Mouse (Mus musculus): ENCODE results near the gene Gm11060. TPM values are rescaled to one million over a fixed set of nuclear protein-coding genes. Genes with fewer than 3 reads are reported as not detected.

Gene Gm11060
- polyA plus RNA-seq, 1 experiment from 2014 or later: not detected

DNA sequence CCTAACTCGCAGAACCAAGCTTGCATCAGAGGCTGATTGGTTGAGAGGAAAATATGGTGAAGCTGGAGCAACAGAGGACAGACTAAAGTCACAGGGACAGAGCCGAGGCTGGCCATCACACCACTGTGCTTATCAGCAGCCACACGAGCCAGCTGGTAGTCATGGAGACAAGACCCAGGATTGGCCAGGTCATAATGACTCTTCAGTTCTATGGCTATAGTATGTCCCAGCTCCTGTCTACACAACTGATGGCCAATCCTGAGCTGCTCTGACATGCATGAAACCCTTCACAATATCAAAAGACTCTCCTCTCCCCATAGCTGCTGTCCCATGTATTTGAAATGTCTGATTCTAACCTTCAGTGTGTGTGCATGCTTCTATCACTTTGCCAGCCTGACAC, 3.8 kb upstream of the Gm11060 start:
- Histone ChIP-seq H3K4me3 (replicated peaks) (no peak overlapping the region), H3K9ac (no peak overlapping the region), H3K9me3 (no peaks in the 10 kb centered on the region), H3K4me2 (no peak overlapping the region), H3K27ac (no peak overlapping the region), H3K36me3 (replicated peaks) (no peaks in the 10 kb centered on the region), H3K4me1 (peaks cover 23% of the 10 kb centered on the region), H3K27me3 (no peaks in the 10 kb centered on the region)
- 83% methylated on average over 3 of the region's 3 CpGs for WGBS
- ATAC-seq (ENCODE audit: low FRiP score): no peak

DNA sequence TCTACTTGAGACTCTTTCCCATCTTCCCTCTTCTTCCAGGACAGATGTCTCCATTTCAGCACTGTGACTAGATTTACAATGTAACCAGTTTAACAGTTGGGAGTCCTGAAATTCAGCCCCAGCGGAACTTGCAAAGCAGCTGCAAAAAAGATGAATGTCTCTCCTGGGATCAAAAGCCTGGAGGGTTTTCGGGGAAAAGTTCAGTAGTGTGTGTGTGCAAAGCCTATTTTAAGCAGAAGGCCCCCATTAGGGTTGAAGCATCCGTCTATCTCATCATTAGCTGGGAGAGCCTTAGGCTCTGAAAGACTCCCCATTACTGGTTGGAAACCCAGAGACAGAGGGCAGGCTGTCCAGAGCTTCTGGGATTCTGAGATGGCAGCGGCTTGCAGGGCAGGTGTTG, 2.7 kb upstream of the Gm11060 start:
- Histone ChIP-seq H3K4me1 (peaks cover 23% of the 10 kb centered on the region), H3K27ac (no peak overlapping the region), H3K9me3 (no peaks in the 10 kb centered on the region), H3K4me3 (replicated peaks) (no peak overlapping the region), H3K9ac (no peak overlapping the region), H3K4me2 (no peak overlapping the region), H3K27me3 (no peaks in the 10 kb centered on the region), H3K36me3 (replicated peaks) (no peaks in the 10 kb centered on the region)
- WGBS: 76% methylated on average over 4 of the region's 4 CpGs
- no peak for ATAC-seq (ENCODE audit: low FRiP score)

DNA sequence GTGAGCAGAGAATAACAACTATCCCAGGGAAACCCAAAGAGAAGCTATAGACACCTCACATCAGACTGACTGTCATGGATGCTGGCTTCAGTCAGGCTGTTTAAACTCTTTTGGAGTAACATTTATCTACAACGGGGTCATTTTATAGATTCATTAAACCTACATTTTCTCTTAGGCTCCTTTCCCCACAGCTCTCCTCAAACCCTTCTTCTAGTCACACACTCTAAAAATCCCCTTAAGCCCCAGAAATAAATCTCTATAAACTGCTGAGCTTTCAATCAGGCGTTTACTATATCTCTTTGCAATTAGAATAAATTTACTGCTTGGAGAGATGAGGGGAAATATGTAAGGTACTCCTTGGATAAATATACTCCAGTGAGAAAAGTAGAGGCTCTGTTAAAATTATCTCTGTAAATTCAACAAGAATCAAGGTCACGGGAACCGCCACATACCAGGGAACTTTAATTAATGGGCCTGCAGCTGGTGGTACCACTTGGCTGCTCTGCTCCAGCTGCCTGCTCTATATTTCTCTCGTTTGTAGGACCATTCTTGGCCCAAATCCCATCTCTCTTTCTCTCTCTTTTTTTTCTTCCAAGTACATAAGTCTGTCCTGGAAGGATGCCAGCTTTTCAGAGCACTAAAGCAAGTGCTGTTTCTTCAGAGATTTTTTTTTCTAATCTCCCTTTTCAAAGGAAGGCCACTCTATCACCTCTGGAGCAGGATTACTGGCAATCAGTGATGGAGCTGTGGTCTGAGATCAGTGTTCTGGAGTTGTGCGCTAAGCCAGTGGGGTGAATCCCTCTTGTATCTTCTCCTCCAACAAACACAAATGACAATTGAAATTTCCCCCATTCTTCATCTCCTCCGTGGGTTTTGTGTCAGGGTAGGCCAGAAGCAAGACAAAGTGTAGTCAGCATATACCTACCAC, 2.0 kb upstream of the Gm11060 start:
- Histone ChIP-seq H3K9me3 (no peaks in the 10 kb centered on the region), H3K27ac (peak overlapping the region; percentile 50; the same call in 1 of the 2 replicates), H3K4me1 (peaks cover 23% of the 10 kb centered on the region), H3K9ac (no peak overlapping the region), H3K4me3 (replicated peaks) (no peak overlapping the region), H3K27me3 (no peaks in the 10 kb centered on the region), H3K4me2 (no peak overlapping the region), H3K36me3 (replicated peaks) (no peaks in the 10 kb centered on the region)
- ATAC-seq (ENCODE audit: low FRiP score): peak; percentile 77
- 39% methylated on average over 7 of the region's 7 CpGs for WGBS

DNA sequence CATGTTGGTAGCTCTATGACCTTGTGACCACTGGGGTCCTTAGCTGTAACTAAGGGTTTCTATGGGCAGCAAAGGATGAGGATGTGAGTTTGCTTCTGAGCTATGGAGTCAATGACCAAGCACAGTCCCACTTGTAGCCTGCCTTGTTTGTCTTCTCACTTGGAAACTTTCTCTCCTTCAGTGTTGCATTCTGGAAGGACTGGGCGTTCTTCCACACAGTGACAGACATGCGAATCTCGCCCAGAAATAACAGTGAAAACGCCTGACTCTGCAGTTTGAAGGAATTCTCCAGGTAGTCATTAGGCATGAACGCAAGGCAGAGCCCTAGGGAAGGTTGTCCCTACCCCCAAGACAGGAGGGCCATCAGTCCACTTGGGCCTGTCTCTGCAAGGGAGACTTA, 827 bp upstream of the Gm11060 start:
- Histone ChIP-seq H3K9me3 (no peaks in the 10 kb centered on the region), H3K36me3 (replicated peaks) (no peaks in the 10 kb centered on the region), H3K27ac (no peak overlapping the region), H3K4me1 (peaks cover 23% of the 10 kb centered on the region), H3K27me3 (no peaks in the 10 kb centered on the region), H3K9ac (no peak overlapping the region), H3K4me3 (replicated peaks) (no peak overlapping the region), H3K4me2 (no peak overlapping the region)
- 83% methylated on average over 5 of the region's 5 CpGs for WGBS
- no peak for ATAC-seq (ENCODE audit: low FRiP score)

DNA sequence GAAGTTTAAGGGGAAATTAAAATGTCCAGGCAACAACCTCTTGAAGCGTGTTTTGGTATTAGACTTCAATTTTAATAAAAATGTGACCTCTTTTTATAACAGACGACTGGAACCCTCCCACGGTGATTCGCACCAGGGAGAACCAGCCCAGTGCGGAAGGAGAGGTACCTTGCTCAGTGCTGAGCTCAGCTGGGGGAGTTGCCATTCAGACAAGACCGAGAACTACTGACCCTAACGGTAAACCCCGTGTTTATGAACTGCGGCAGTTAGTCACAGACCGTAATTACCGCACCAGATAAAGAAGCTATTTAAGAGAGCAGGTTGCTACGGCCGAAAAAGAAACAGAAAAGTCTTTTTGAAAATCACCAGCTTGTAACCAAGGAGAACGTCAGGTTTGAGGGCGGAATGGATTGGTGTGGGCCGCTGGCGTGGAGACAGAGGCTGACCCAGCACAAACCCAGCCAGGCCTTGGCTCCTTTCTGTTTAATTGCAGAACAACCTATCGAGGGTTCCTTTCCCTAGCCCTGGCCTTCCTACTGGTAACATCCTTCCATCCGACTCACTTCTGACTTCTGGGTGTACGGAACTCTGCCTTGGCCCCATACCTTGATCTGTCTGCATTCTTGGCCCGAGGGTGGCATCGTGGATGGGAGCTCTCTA, 5.6 kb downstream of the Gm11060 start:
- H3K27ac ChIP-seq: no peak overlapping the region
- ATAC-seq (ENCODE audit: low FRiP score): no peak
- H3K4me1 ChIP-seq: peaks cover 6% of the 10 kb centered on the region
- no peak overlapping the region for H3K4me3 ChIP-seq (replicated peaks)
- no peak overlapping the region for H3K9ac ChIP-seq
- no peaks in the 10 kb centered on the region for H3K9me3 ChIP-seq
- no peaks in the 10 kb centered on the region for H3K36me3 ChIP-seq (replicated peaks)
- no peak overlapping the region for H3K4me2 ChIP-seq
- WGBS: 93% methylated on average over 22 of the region's 22 CpGs
- H3K27me3 ChIP-seq: no peaks in the 10 kb centered on the region

DNA sequence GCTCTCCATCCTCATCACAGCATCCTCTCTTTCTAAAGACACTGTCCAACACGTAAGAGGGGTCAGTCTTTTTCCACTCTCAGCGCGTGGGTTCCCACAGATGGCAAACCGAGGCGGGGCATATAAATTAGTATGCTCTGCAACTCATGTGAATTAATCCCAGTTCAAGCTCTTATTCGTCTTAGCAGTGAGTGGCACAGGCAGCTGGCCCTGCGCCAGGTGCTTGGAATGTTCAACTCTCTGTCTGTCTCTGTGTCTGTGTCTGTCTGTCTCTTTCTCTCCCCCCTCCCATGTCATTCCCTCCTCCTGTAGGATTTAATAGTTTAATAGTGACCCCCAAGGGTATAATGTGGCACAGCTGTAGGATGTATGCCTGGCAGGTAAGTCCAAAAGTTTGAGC, 7.6 kb downstream of the Gm11060 start:
- no peak overlapping the region for H3K4me2 ChIP-seq
- H3K4me3 ChIP-seq (replicated peaks): no peak overlapping the region
- H3K27me3 ChIP-seq: no peaks in the 10 kb centered on the region
- H3K9ac ChIP-seq: no peak overlapping the region
- H3K36me3 ChIP-seq (replicated peaks): no peaks in the 10 kb centered on the region
- peaks cover 6% of the 10 kb centered on the region for H3K4me1 ChIP-seq
- H3K9me3 ChIP-seq: no peaks in the 10 kb centered on the region
- ATAC-seq (ENCODE audit: low FRiP score): no peak
- H3K27ac ChIP-seq: no peak overlapping the region
- 62% methylated on average over 7 of the region's 7 CpGs for WGBS

DNA sequence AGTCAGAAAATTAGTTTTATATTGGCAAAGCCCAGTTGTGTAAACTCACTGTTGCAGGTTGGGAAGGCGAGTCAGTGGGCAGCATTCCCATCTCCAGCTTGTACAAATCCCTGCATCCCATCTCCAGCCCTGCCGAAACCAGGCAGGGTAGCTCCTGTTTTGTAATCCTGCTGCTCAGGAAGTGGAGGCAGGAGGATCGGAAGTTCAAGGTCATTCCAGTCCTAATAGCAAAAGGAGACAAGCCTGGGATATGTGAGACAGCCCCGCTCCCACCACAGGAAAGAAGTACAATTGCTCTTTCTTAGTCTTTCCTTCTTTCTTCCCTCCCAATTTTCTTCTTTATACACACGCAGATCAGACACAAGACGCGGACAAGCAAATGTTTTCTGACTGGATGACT, 8.7 kb downstream of the Gm11060 start:
- 64% methylated on average over 7 of the region's 7 CpGs for WGBS

DNA sequence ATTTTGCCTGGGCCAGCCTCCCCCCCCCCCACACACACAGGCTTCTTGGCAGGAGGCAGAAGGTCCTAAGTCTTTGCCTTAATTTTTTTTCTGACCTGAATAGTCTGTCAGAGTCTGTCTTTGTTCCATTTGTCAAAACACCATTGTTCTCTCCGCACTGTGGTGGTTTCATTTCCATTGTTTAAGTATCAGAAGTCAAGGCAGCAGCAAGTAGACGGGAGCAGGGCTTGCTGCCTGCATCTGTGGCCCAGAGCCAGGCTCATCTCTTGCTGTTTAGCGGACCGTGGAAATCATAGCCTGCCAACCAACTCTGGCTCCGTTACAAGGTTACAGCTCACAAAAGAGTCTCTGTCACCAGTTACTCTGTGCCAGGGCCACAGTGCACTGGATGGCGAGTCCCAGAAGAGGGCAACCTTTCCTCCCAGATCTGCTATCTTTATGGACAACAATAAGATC, 16.9 kb downstream of the Gm11060 start:
- Histone ChIP-seq H3K4me1 (peaks cover 7% of the 10 kb centered on the region), H3K4me2 (no peak overlapping the region), H3K4me3 (replicated peaks) (no peak overlapping the region), H3K27me3 (peaks cover 22% of the 10 kb centered on the region), H3K36me3 (replicated peaks) (no peaks in the 10 kb centered on the region), H3K9ac (no peak overlapping the region), H3K9me3 (no peaks in the 10 kb centered on the region), H3K27ac (no peak overlapping the region)
- 5% methylated on average over 6 of the region's 6 CpGs for WGBS
- ATAC-seq (ENCODE audit: low FRiP score): peak; percentile 79

More for the DNA sequence above, 8.7 kb downstream of the Gm11060 start:
- no peak for ATAC-seq (ENCODE audit: low FRiP score)
- Histone ChIP-seq H3K27ac (no peak overlapping the region), H3K36me3 (replicated peaks) (no peaks in the 10 kb centered on the region), H3K4me1 (peaks cover 6% of the 10 kb centered on the region), H3K27me3 (no peaks in the 10 kb centered on the region), H3K9ac (no peak overlapping the region), H3K4me3 (replicated peaks) (no peak overlapping the region), H3K4me2 (no peak overlapping the region), H3K9me3 (no peaks in the 10 kb centered on the region)

DNA sequence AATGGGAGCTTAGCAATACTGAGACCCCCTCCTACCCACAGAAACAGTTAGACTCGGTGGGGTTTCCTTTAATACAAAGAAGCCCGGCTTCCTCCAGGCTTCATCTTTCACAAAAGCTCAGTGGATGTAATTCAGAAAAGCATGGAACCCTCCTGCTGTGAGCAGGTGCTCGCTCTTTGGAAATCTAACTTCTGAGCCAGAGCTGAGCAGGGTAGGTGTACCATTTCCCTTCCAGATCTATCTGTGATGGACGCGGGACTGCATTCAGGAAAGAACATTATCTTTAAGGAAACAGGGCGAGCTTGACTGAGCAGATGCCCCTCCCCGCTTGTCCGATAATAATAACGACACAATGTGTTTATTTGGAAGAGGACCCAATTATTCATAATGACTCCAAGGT, 22.3 kb downstream of the Gm11060 start:
- Histone ChIP-seq H3K27me3 (peaks cover 59% of the 10 kb centered on the region), H3K9ac (no peak overlapping the region), H3K36me3 (replicated peaks) (no peaks in the 10 kb centered on the region), H3K4me2 (no peak overlapping the region), H3K4me3 (replicated peaks) (no peak overlapping the region), H3K27ac (no peak overlapping the region), H3K4me1 (peaks cover 5% of the 10 kb centered on the region), H3K9me3 (no peaks in the 10 kb centered on the region)
- ATAC-seq (ENCODE audit: low FRiP score): no peak
- WGBS: 4% methylated on average over 9 of the region's 9 CpGs

DNA sequence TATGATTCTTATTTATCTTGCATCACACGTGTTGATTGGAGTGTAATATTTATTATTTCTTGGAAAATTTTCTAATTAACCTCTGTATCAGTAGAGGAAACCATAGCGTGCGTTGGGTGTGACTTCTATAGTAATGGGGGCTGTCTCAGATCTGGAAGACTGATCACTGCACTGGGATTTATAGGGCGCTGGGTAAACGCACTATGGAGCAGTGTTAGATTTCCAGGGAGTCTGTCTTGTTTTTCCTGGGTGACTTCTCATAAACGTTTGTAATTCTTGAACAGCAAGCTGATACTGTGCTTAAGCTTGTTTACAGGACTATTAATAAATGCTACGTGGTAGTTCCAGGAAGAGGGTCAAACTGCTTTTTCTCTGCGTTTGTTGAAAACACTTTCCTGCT, 25.9 kb downstream of the Gm11060 start:
- WGBS: 81% methylated on average over 8 of the region's 8 CpGs
- Histone ChIP-seq H3K27me3 (peaks cover 82% of the 10 kb centered on the region), H3K4me2 (no peak overlapping the region), H3K4me3 (replicated peaks) (no peak overlapping the region), H3K36me3 (replicated peaks) (no peaks in the 10 kb centered on the region), H3K4me1 (peaks cover 5% of the 10 kb centered on the region), H3K9ac (no peak overlapping the region), H3K9me3 (no peaks in the 10 kb centered on the region), H3K27ac (no peak overlapping the region)
- no peak for ATAC-seq (ENCODE audit: low FRiP score)

DNA sequence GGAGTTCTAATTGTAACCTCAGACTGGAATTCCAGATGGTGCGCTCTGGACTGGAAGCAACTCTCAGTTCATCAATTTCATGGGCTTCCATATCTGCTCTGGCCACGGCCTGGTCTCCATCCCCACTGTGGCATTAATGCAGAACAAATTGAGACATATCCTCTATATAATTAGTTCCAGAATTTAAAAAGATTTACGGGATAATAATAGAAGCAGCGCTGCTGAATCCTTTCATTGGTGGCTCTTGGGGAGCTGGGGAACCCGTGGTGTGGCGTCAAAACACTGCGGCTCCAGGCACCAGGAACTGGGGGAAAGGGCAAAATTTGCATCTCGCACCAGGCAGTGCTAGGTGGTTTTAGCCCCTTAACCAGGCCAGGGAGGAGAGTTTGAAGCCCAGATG, 30.4 kb downstream of the Gm11060 start:
- Histone ChIP-seq H3K27me3 (peaks cover 94% of the 10 kb centered on the region), H3K4me2 (no peak overlapping the region), H3K9ac (no peak overlapping the region), H3K36me3 (replicated peaks) (no peaks in the 10 kb centered on the region), H3K9me3 (no peaks in the 10 kb centered on the region), H3K4me1 (peaks cover 17% of the 10 kb centered on the region), H3K27ac (no peak overlapping the region), H3K4me3 (replicated peaks) (no peak overlapping the region)
- WGBS: 3% methylated on average over 8 of the region's 8 CpGs
- no peak for ATAC-seq (ENCODE audit: low FRiP score)

DNA sequence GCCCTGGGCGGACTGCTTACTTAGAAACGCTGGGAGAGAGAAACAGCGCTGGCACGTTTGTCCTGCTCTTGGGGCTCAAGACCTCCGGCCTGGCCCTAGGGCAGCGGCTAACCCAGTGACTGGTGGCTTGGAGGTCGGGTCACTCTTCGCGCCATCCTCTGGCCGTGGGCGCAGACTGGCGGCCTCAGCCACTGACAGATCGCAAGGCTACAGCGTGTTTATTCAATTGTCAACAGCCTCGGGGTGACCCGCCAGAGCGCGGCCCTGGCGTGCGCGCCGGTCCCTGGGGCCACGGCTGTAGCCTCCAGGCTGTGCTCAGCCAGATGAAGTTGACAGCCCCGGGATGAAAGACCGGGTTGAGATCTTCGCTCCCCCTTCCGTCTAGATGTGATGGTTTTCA, 31.1 kb downstream of the Gm11060 start:
- no peak overlapping the region for H3K27ac ChIP-seq
- peaks cover 97% of the 10 kb centered on the region for H3K27me3 ChIP-seq
- no peak for ATAC-seq (ENCODE audit: low FRiP score)
- peaks cover 19% of the 10 kb centered on the region for H3K4me1 ChIP-seq
- 1% methylated on average over 27 of the region's 27 CpGs for WGBS
- no peaks in the 10 kb centered on the region for H3K9me3 ChIP-seq
- no peaks in the 10 kb centered on the region for H3K36me3 ChIP-seq (replicated peaks)
- H3K4me2 ChIP-seq: peak overlapping the region; percentile 21; the same call in 1 of the 2 replicates
- H3K4me3 ChIP-seq (replicated peaks): no peak overlapping the region; the same call in 1 of the 2 replicates
- H3K9ac ChIP-seq: no peak overlapping the region

All from forebrain, embryonic 12.5 days (tissue).